Mouse (Mus musculus) heart, embryonic 14.5 days (tissue): ENCODE measurements at regions not wholly inside any gene's neighbourhood (a gene's known extent, or its start where the extent isn't known, plus 50 kb on each side); places are given as distances from the start of the nearest gene placed in this dataset.

Source experiments
- ATAC-seq: fragments of 200-750 bp; cut with Nextera tagmentation; 2 replicates; pipeline ENCODE4 v1.8.0; 2017; ENCODE audit warnings: low read depth, moderate TSS enrichment; ENCODE audit not compliant: insufficient number of reproducible peaks, insufficient read depth, low FRiP score
- H3K27ac ChIP-seq, 2 experiments: fragments of 200-500 bp in 1 of 2; fragments of 300-500 bp in 1 of 2; sonication (generic) in 1 of 2; replicated peaks in 1 of 2; 2 replicates each; pipeline ENCODE4 v1.5.1; 2012 to 2014; ENCODE audit warnings: low read depth in 2 of 2, low read length in 2 of 2, control low read depth in 1 of 2, mild to moderate bottlenecking in 1 of 2, mixed read lengths in 1 of 2; ENCODE audit not compliant: control insufficient read depth in 1 of 2, insufficient read depth in 1 of 2
- H3K27me3 ChIP-seq: fragments of 300-500 bp; sonication (generic); 2 replicates; pipeline ENCODE4 v1.6.1; 2014; ENCODE audit warnings: mild to moderate bottlenecking, low read length, control low read depth; ENCODE audit not compliant: control insufficient read depth, insufficient read depth
- H3K36me3 ChIP-seq: fragments of 300-500 bp; sonication (generic); 2 replicates; pipeline ENCODE4 v1.6.1; 2014; ENCODE audit warnings: mild to moderate bottlenecking, control low read depth, low read length, mixed read lengths; ENCODE audit not compliant: control insufficient read depth, insufficient read depth
- H3K4me1 ChIP-seq, 2 experiments: fragments of 200-500 bp in 1 of 2; fragments of 300-500 bp in 1 of 2; sonication (generic) in 1 of 2; 2 replicates each; pipeline ENCODE4 v1.6.1; 2012 to 2014; ENCODE audit warnings: low read length in 2 of 2, control low read depth in 1 of 2, mixed read lengths in 1 of 2; ENCODE audit not compliant: control insufficient read depth in 2 of 2, insufficient read depth in 2 of 2
- H3K4me2 ChIP-seq: fragments of 300-500 bp; sonication (generic); 2 replicates; pipeline ENCODE4 v1.6.1; 2014; ENCODE audit warnings: mild to moderate bottlenecking, low read length
- H3K4me3 ChIP-seq, 2 experiments: fragments of 200-500 bp in 1 of 2; fragments of 300-500 bp in 1 of 2; sonication (generic) in 1 of 2; 2 replicates each; pipeline ENCODE4 v1.5.1; 2012 to 2014; ENCODE audit warnings: low read length in 2 of 2, mild to moderate bottlenecking in 2 of 2, control low read depth in 1 of 2, low read depth in 1 of 2, moderate library complexity in 1 of 2; ENCODE audit not compliant: control insufficient read depth in 1 of 2, insufficient read depth in 1 of 2
- H3K9ac ChIP-seq: fragments of 300-500 bp; sonication (generic); 2 replicates; pipeline ENCODE4 v1.6.1; 2014; ENCODE audit warnings: mild to moderate bottlenecking, low read length
- H3K9me3 ChIP-seq: fragments of 300-500 bp; sonication (generic); 2 replicates; pipeline ENCODE4 v1.6.1; 2016; ENCODE audit warnings: low read length, control low read depth; ENCODE audit not compliant: control insufficient read depth
- WGBS: fragments of 180-500 bp; shearing (Covaris S2); extraction: QIAGEN DNeasy Blood & Tissue Kit; methylation state at CpG from one replicate; pipeline ENCODE4 v1.1.7; 2014; 5-methylcytosine and 5-hydroxymethylcytosine counted together

DNA sequence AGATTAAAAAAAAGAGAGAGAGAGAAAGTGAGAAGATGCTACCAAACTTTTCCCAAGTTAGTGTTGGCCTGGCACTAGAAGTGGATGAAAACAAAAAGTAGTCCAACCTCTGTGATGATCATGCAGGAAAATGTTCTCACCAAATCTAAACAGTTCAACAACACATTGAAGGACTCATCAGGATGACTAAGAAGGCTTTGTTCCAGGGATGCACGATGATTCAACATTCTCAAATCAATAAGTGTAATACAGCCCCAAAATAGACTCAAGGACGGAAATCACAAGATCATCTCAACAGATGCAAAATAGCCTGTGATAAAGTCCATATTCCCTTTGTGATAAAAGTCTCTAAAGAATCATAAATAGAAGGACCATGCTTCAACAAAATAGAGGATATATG lies 106.3 kb downstream of the Cysltr2 start:
- Histone ChIP-seq H3K9me3 (no peaks in the 10 kb centered on the region), H3K4me1 (no peaks in the 10 kb centered on the region), H3K4me2 (no peak overlapping the region), H3K36me3 (no peaks in the 10 kb centered on the region), H3K4me3 (no peak overlapping the region), H3K9ac (no peak overlapping the region), H3K27ac (no peak overlapping the region), H3K27me3 (no peaks in the 10 kb centered on the region)
- WGBS, result 71% methylated on average over 2 of the region's 2 CpGs
- ATAC-seq, result no peak

DNA sequence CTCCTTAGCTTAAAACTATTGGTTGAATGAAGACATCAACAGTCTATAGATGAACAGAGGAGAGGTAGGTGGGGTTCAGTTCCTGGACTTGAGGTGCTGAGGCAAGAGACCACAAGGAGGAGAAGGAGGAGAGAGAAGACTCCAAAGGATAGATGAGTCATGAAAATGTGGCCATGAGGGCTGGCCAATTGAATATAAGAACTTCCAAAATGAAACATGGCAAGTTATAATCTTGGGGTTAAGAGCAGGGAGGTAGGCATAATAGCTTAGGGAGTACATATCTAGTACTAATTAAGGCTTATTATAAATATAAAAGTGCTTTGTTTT lies 109.9 kb downstream of the Cysltr2 start:
- H3K9ac ChIP-seq, result no peak overlapping the region
- no peak overlapping the region for H3K4me3 ChIP-seq
- no peaks in the 10 kb centered on the region for H3K36me3 ChIP-seq
- no peaks in the 10 kb centered on the region for H3K27me3 ChIP-seq
- H3K9me3 ChIP-seq, result no peaks in the 10 kb centered on the region
- H3K27ac ChIP-seq, result no peak overlapping the region
- H3K4me2 ChIP-seq, result no peak overlapping the region
- no peak for ATAC-seq
- no peaks in the 10 kb centered on the region for H3K4me1 ChIP-seq

DNA sequence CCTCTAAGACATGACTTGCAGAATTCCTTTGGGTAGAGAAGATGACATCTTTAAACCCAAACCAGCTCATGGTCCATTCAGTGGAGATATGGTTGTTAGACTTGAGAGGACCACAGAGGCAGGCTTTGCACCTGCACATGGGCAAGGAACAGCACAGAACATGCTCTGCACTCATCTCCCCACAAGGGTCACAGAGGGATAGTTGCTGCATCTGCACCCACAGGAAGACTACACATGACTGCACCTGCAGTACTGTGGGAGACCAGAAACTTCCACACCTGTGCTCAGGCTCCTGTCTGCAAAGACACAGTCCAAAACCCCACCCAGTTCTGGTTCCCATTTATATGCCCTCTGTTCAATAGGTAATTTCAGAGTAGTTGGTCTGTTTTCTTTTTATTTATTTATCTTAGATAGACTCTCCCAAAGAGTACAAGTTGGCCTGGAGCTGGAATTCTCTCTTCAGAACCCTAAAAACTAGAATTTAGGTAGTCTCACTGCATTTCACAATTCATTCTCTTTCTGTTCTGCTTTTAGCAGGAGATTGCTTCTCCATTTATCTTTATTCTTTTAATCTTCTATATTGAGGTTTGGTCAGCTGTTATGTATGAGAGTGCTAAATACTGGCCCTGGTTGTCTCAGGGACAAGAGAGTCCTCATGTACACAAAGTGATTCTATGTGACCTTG lies 110.4 kb downstream of the Cysltr2 start:
- H3K27me3 ChIP-seq, result no peaks in the 10 kb centered on the region
- ATAC-seq, result no peak
- no peak overlapping the region for H3K27ac ChIP-seq
- H3K4me2 ChIP-seq, result no peak overlapping the region
- no peaks in the 10 kb centered on the region for H3K9me3 ChIP-seq
- H3K9ac ChIP-seq, result no peak overlapping the region
- no peak overlapping the region for H3K4me3 ChIP-seq
- no peaks in the 10 kb centered on the region for H3K4me1 ChIP-seq
- H3K36me3 ChIP-seq, result no peaks in the 10 kb centered on the region

DNA sequence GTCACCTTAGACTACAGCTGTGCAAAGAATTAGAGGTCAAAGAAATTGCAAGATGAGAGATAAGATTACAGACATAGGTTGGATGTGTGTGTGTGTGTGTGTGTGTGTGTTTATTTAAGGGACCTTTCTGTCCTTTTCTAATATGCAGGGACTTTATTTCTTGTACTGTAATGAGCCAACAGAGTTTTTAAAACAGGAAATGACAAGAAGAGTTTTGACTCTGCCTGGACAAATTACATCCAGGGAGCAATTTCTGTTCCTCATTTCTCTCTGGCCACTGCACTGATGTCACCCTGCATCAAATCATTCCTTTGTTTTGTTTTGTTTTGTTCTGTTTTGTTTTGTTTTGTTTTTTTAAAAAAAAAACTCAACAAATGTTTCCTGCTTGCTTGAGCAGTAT lies 115.3 kb downstream of the Cysltr2 start:
- Histone ChIP-seq H3K4me1 (no peaks in the 10 kb centered on the region), H3K4me3 (no peak overlapping the region), H3K27ac (no peak overlapping the region), H3K36me3 (no peaks in the 10 kb centered on the region), H3K9ac (no peak overlapping the region), H3K4me2 (no peak overlapping the region), H3K27me3 (no peaks in the 10 kb centered on the region), H3K9me3 (no peaks in the 10 kb centered on the region)
- ATAC-seq, result no peak

DNA sequence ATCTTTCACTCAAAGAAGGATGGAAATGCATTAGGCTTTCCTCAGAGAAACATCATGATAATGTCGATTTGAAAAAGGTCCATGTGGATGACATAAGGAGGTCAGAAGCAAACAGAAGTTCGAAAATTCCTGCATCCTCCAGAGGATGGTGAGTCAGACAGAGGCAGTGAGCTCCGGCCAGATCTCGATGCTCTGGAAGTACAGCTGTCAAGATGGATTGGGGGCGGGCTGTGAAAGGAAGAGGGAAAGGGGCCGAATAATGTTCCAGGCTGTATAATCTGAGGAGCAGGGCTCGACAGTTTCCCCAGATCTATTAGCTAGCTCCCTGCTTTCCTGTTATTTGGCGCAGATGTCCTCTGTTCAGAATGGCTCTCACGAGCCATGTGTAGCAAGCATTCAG lies 116.6 kb downstream of the Cysltr2 start:
- Histone ChIP-seq H3K9me3 (no peaks in the 10 kb centered on the region), H3K4me3 (no peak overlapping the region), H3K27ac (no peak overlapping the region), H3K4me1 (no peaks in the 10 kb centered on the region), H3K36me3 (no peaks in the 10 kb centered on the region), H3K4me2 (no peak overlapping the region), H3K9ac (no peak overlapping the region), H3K27me3 (no peaks in the 10 kb centered on the region)
- WGBS, result 48% methylated on average over 9 of the region's 9 CpGs
- ATAC-seq, result peak; percentile 13; the same call in 1 of the 2 replicates

DNA sequence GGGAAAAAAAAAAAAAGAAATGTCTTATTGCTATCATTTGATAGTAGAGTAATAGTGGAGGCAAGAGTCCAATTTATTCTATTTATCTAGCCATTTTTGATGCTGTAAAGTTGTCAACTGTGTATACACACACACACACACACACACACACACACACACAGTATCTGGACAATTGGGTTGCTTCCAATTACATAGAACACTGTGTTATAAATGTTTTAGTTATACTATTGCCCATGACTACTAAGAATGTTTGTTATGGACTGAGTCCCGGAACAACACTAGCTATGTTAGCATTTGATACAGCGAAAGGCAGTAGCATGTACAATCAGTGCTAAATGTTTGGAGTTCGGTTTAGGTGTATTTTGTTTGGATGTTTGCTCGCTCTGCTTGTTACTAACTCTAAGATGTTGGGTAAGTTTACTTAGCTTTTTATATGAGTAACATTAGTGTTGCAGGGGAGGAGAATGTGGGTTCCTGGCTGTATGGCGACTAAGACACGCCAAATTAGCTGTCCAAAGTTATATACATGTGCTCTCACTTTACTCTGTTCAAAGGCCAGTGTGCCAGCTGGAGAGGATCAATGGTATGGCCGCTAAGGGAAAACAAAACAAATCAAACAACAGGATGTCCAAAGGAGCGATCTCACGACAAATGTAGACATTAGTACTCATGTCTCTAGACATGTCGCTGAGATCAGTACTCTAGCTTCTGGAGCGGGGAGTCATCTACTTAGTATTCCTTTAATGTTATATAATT lies 147.6 kb downstream of the Cysltr2 start:
- H3K27ac ChIP-seq, result no peak overlapping the region

DNA sequence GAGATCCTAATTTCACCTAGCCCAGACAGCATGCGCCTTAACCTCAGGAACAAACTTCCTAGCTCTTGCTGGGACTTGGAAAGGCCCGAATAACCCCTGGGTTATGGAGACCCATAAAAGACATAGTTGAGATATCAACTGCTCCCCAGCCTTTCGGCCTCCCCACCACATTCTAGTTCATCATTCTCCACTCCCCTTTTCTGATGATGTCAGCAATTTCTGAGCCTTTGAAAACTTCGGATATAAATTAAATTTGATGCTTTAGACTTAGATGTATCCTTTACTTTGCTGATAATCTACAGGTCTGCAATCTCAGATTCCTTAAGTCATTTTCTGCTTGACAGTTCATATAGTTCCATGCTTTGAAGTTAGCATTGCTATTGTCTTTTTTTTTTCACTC lies 149.3 kb downstream of the Cysltr2 start:
- Histone ChIP-seq H3K4me2 (no peak overlapping the region), H3K4me3 (no peak overlapping the region), H3K27me3 (no peaks in the 10 kb centered on the region), H3K4me1 (no peaks in the 10 kb centered on the region), H3K27ac (no peak overlapping the region), H3K9me3 (no peaks in the 10 kb centered on the region), H3K9ac (no peak overlapping the region), H3K36me3 (no peaks in the 10 kb centered on the region)
- WGBS, result 86% methylated on average over 4 of the region's 4 CpGs
- ATAC-seq, result no peak

More for the DNA sequence above, 147.6 kb downstream of the Cysltr2 start:
- no peak overlapping the region for H3K4me2 ChIP-seq
- H3K27me3 ChIP-seq, result no peaks in the 10 kb centered on the region
- no peak overlapping the region for H3K9ac ChIP-seq
- ATAC-seq, result no peak
- H3K4me1 ChIP-seq, result no peaks in the 10 kb centered on the region
- no peaks in the 10 kb centered on the region for H3K9me3 ChIP-seq
- WGBS, result 82% methylated on average over 11 of the region's 11 CpGs
- H3K4me3 ChIP-seq, result no peak overlapping the region
- H3K36me3 ChIP-seq, result no peaks in the 10 kb centered on the region

DNA sequence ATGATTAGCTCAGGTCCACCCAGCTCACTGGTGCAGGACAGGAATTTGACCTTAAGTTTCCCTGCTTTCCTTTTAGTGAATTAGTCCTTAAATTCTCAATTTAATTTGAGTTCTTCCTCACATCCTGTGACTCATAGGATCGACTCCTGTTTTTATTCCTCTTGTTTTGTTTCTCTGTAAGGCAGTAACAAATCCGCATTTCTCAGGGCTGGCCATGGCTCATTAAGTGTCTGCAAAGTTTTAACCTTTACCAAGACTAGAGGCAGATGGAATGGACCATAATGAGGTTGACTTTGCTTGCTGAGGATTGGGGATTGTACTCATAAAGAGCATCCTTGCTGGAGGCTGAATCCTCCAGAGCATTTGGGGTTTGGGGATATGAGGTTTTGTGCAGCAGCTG lies 156.6 kb downstream of the Cysltr2 start:
- peaks cover 4 to 5% of the 10 kb centered on the region in 2 experiments; a peak in 2 of 4 replicates for H3K4me1 ChIP-seq
- H3K4me2 ChIP-seq, result no peak overlapping the region
- no peak for ATAC-seq
- WGBS, result 73% methylated on average over 2 of the region's 2 CpGs
- H3K27me3 ChIP-seq, result no peaks in the 10 kb centered on the region
- H3K36me3 ChIP-seq, result no peaks in the 10 kb centered on the region
- H3K27ac ChIP-seq, result no peak overlapping the region
- H3K4me3 ChIP-seq, result no peak overlapping the region
- no peak overlapping the region for H3K9ac ChIP-seq
- H3K9me3 ChIP-seq, result no peaks in the 10 kb centered on the region
